Mouse (Mus musculus) testis, adult 2 months (tissue): ENCODE results near the gene Ssna1.

ENCODE experiments used
- CTCF ChIP-seq: fragments of 200-500 bp; IDR thresholded peaks from 2 replicates; pipeline ENCODE4 v1.5.1; 2012; ENCODE audit warnings: low read depth, mild to moderate bottlenecking, inconsistent platforms, low read length, moderate library complexity; ENCODE audit not compliant: control insufficient read depth, insufficient read depth, insufficient replicate concordance
- POLR2A ChIP-seq: fragments of 200-500 bp; IDR thresholded peaks from 2 replicates; pipeline ENCODE4 v1.6.1; 2012; ENCODE audit warnings: low read depth, mild to moderate bottlenecking, inconsistent platforms, low read length, moderate library complexity; ENCODE audit not compliant: control insufficient read depth

GRCm38 (mm10) chr2:25243342-25243741 lies 28.9 kb downstream of the Ssna1 start:
- TF ChIP-seq CTCF = no peak
- no peak for TF ChIP-seq POLR2A
